Mouse (Mus musculus) layer of hippocampus, adult 11-12 months (tissue): ENCODE measurements at regions not wholly inside any gene's neighbourhood (a gene's known extent, or its start where the extent isn't known, plus 50 kb on each side); places are given as distances from the start of the nearest gene placed in this dataset.

ENCODE experiments used
- DNase-seq: peaks from one replicate; pipeline ENCODE4 v3.0.0; 2022; ENCODE audit warnings: low spot score

DNA sequence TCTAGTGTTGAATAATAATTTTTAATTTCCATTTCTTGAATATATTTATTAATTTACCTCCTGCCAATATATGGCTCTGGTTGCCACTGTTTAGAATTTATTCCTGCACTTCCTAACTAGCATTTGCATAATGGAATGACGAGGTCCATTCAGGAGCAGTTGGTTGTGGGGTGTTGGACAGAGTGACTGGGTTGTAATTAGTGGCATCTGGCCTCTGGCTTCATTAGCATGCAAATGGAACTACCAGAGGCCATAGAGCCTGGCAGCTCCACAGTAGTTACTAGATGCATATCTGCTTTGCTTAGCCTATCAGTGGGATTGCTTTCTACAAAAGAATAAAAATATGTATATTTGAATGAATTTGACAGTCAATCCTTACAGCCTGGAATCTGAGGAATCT is 1099.6 kb upstream of the Cdh8 start:
- DNase-seq = no peak

DNA sequence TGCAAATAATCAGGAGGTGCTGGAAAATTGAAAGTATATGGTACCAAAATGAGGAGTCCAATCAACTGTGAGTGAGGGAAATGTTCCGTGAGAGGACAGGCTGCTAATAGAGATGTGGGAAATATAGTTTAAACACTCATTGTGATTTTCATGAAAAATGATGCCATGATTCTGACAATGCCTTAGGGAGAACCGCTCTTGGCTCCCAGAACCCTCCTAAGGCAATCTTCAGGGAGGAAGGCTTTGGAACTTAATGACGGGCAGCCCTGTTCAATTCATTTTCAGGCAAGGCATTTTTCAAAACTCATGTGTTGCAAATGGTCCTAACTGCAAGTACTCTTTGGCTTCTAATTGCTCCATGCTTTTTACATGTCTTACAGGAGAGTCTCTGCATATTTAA is 1098.9 kb upstream of the Cdh8 start:
- no peak for DNase-seq

- DNase-seq = no peak
Observed at GRCm38 (mm10) chr8:100506478-100506877, 1090.2 kb upstream of the Cdh8 start.

GRCm38 (mm10) chr8:100500342-100500712 is 1084.1 kb upstream of the Cdh8 start:
- no peak for DNase-seq

- DNase-seq = no peak
Observed at GRCm38 (mm10) chr8:100499614-100500341, 1083.5 kb upstream of the Cdh8 start.

GRCm38 (mm10) chr8:100494445-100494844 is 1078.2 kb upstream of the Cdh8 start:
- DNase-seq = no peak

- no peak for DNase-seq
Observed at GRCm38 (mm10) chr8:100475950-100476349, 1059.7 kb upstream of the Cdh8 start.

DNA sequence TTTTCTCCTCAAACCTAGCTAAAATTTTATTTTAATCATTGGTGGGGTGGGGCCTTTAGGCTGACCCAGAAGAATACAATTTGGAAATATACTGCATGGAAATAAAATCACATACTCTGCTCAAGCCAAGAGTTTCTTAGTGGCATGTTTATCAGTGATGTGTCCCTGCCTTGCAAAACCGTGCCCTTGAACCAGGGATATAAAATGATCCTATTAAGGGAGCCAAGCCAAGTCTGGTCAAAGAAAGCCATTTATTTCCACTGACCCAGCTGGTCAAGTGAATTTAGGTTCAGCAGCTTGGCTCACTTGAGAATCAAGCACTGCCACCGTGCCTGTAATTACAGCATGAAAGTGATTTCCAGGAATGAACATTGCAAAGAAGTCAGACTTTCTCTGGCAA is 1035.0 kb upstream of the Cdh8 start:
- no peak for DNase-seq

DNA sequence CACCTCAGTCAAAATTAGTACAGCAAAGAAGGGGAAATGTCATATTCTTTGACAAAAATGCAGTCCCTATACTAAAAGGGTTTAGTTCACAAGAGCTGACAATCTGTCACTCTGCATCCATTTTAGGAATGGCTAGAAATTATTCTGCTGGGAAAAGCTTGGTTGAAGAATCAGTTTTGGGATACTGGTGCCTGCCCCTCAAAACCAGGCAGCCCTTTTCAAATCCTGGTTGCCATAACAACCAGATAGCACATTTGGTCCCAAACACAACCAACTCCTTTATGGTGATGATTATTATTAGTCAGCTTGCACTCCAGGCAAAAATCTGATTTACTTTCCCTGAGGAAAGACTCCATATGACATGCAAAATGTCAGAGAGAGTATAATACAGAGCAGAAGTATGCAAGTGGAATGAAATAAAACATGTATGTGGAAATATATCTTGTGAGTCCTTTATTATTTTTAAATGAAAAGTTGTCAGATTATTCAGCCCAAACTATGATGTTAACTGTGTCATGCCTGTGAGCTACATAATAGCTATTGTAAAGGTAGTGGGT is 1034.2 kb upstream of the Cdh8 start:
- DNase-seq = peak; percentile 4

GRCm38 (mm10) chr8:100446677-100447350 is 1030.5 kb upstream of the Cdh8 start:
- peak; percentile 46 for DNase-seq
